Mouse (Mus musculus): ENCODE data around the gene Rab21.

DNA sequence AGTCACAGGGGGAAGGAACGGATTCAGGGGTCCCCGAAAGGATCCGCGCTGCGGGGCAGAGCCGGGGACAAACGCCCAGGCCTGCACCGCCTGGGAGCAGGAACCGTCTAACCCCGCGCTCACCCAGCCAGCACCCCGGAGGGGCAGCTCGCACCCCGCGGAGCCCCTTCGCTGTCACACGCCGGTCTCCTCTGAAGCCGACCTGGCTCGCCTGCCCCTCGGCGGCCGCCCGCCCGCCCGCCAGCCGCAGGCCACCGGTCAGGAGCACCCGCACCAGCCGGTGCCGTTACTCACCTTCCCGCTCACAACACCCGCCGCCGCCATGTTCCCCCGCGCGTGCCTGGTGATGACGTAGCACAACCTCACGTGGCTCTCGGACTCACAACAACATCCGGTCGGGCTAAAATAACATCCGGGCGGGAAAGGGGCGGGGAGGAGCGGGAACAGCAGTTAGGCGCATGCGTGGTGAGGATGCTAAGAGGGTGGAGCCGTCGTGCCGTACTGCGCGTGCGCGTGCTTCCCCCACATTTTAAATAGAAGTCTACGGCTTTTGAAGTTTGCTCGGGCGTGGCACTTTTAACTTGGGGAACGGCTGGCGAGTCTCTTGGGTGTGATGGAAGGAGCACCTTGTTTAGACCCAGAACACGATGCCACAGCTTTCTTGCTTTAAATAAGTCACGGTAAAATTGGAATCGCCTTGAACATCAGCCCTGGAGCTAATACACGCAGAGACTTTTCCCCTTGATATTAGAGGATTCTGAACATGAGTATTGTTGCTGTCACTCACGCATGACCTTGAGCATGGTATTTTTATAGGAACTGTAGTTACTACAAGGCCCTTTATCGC lies 64.1 kb downstream of the Rab21 start, which contains the start of gene Tbc1d15:
- TF ChIP-seq POLR2A (IDR thresholded peaks at IDR 0.05; ENCODE audit: extremely low read depth, insufficient read depth, low read length) (peak; percentile 60), CTCF (IDR thresholded peaks at IDR 0.05; ENCODE audit: extremely low read depth, insufficient read depth, low read length) (no peak)

All from cortical plate, adult 2 months (tissue).